Mouse (Mus musculus) cerebellum, postnatal 36 days (tissue): ENCODE results near the gene Gabrb2.

Experiments used
- DNase-seq, 2 experiments: peaks; one replicate each; pipeline ENCODE4 v3.0.0; 2021 to 2022; ENCODE audit warnings: mixed read lengths in 2 of 2

The Gabrb2 gene

DNA sequence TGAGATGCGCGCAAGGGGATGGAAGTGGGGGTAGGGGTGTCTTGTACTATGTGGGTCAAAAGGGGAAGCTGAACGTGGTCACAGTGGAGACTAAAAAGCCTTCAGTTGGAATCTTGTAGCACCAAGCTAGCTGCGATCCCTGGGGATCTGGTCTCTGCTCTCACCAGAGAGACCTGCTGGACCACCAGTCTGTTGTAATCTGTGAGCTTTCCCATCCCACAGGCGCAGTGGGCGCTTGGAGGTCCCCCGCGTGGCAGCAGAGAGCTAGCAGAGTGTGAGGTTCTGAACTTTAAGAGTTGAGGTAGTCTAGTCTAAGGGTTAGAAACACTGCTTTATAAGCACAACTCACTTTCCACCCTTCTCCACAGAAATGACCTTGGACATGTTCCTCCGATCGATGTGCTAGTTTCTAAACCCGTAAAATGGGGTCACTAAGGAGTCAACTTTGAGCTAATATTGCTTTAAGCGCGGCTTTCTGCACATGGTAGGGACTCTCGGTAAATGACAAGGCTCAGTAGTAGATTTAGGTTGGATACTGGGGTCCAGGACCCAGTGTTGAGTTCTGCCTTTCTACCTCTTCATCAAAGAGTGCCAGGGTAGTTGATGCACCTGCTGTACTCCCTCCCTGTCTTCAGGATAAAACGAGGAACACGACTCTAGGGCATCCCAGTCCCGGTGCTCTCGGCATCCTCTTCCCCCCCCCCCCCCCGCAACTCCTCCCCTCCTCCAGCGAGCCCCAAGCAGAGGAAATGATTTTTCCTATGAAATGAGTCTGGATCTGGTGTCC lies at the start of gene Gabrb2:
TSS of gene Gabrb2 (plus strand) at position 762 of the 787 bp plus-strand sequence.
- peak; percentile 42 to 54 for DNase-seq

DNA sequence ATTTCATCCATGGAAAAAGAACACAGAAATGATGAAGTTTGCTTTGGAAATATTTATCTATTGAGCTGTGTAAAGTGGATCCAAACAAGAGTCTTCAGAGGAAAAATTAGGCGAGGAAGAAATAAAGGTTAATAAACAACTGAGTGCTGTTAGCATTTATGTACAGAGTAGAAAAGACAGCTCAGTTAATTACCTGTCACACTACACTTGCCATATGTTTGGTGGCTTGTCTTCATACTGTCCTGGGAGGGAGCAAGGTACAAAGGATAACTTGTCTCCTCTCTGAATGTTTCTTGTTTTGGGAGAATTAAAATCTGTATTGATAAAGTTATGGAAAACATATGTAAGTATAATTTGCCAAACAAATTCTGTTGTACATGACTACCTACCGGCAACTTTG lies 40.6 kb upstream of the Gabrb2 start:
- DNase-seq, result no peak

DNA sequence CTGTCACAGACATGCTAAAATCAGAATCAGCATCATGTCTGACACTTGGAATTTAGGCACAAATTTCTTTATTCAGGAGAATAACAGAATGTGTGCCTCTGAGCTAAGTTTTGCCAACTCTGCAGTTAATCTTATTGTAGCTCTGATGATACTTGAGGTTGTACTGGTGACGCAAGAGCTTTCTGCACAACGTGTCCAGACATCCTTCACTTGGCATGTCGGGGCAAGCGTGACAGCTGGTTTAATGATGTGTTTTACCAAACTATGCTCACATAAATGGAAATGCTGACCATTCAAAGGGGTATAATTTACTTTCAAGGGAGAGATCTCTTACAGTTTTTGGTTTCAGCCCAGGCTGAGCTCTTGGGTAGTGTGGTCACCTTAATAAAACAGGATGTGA lies 33.1 kb upstream of the Gabrb2 start:
- no peak for DNase-seq

DNA sequence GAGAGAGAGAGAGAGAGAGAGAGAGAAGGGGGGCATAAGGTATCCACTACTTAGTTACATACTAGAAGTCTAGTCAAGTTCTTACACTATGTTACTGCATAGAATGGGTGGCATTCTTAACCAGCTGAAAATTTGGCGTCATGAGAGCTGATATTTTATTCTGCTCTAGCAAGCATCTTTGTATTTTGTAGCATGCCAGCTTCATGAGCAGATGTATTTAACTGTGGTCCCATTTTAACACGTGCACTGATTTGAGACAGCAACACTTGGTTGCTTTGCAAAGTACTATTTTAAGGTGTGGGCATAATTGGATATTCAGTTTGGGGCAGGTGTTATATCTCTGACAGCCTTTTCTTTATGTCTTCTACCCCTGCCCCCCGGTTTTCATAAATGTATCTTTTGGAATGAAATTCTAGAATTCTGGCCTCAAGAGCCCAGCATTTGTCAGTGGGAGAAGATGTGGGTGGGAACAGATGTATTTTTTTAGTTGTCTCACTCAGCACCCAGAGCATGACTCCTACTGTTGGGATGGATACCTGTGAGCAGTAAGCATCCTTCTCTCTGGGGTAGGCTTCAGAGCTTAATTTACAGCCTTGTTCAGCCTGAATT lies 28.8 kb upstream of the Gabrb2 start:
- no peak for DNase-seq

DNA sequence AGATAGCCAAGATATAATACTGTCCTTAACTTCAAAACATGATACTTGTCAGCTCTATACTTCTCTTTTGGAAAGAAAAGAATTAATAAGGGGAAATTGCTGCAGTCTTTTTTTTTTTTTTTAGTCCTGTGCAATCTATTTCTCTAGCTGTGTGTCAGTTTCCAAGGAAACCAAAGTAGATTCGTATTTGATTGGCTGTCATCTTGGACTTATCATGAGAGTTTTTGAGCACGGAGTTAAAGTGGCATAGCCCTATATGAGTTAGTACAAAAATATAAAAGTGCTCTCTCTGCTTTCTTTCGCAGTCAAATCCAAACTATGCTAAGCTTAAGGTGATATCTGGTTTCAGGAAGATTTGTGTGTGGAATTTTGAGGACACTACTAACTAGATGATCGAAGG lies 26.1 kb upstream of the Gabrb2 start:
- no peak for DNase-seq

DNA sequence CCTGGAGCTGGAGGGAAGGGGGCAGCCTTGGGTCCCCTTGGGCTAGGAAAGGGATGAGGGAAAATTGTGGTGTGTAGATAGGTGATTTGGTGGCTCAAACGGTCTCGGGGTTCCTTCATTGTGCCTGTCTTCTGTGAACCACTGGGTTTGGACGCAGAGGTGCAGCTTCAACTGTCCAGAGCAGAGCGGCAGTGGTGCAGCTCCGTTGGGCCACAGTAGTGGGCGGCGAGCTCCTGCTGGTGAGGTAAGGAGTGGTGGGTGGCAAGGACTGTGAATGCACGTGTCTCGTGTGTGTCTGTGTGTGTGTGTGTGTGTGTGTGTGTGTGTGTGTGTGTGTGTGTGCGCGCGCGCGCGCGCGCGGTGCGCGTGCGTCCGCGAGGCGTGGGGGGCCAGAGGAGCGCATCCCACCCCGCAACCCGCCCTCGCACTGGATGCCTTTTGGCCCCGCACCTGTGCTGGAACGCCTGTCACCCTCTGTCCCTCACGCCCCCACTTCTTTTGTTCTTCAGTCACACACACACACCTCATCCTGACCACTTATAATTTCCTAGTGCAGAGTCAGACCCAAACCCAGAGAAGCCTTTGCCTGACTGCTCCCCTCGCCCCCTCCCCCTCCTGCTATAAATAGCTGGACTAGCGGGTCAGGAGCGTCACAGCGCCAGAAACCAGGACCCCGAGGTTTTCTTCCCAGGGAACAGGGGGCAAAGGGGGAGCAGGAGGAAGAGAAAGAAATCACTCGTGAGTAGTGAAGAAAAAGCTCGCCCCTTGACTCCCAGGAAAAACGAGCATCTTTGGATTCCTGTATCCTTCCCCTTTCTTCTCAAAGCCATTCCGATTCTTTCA lies 455 bp downstream of the Gabrb2 start:
- DNase-seq, result peak; percentile 65 to 77

DNA sequence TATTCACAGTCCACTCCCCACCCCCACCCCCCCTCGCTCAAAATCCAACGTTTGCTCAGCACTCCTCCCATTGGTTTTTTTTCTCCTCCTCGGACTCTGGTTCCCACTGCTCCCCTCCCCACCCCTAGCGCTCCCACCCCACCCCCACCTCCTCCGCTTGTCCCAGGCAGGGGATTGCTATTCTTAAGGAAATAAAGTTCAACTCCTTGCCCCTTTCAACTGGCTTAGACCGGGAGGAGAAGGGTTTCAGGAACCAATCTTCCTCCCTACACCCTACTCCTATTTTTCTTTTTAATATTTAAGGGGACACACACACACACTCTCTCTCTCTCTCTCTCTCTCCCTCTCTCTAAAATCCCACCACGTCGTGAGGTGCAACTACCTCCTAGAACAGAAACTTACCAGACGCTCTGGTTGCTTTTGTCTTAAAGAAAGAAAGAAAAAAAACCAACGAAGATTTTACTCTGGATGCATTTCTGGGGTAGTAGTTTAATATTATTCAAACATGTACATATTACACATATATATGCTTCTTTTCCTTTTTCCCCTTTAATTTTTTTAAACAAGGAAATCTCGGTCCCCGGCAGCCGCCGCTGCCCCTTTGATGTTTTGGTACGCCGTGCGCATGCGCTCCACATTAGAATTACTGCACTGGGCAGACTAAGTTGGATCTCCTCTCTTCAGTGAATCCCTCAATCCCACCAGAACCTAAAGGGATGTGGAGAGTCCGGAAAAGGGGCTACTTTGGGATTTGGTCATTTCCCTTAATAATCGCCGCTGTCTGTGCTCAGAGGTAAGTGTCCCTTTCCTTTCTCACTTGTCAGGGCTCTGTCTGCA lies 1.3 kb downstream of the Gabrb2 start:
- peak; percentile 76 to 80 for DNase-seq

DNA sequence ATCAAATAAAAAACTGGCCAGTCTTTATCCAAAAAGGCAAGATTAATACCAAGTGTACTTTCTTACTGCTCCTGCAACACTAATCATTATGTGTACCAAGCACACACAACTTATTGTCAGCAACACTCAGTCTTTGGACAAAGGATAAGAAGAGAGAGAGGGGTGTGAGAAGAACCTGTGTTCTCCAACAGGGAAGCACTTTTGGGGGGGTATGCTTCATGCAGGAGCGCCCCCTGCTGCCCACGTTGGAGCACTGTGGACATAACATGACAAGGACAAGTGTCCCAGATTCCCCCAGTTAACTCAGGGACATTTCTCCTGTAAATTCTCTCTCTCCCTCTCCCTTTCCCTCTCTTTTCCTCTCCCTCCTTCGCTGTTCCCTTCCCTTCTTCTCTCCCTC lies 3.7 kb downstream of the Gabrb2 start:
- DNase-seq, result peak; percentile 73 to 78

DNA sequence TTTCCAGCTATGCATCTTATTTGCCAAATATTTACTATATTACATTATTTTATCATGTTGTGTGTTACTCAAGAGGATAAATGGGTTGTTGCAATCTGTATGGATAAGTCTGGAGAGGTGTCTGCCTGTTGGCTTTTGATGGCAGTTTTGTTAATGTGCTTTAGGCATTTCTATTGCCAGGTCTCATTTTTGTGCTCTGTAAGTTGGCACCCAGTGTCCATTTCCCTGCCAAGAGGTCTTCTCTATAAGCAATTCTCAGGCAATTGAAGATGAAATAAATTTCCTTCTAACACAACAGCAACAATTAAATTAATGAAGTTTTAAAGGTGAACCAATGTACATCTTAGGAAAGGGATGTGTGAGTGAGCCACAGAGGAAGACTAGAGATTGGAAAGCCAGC lies 11.9 kb downstream of the Gabrb2 start:
- DNase-seq, result peak; percentile 68 to 74

DNA sequence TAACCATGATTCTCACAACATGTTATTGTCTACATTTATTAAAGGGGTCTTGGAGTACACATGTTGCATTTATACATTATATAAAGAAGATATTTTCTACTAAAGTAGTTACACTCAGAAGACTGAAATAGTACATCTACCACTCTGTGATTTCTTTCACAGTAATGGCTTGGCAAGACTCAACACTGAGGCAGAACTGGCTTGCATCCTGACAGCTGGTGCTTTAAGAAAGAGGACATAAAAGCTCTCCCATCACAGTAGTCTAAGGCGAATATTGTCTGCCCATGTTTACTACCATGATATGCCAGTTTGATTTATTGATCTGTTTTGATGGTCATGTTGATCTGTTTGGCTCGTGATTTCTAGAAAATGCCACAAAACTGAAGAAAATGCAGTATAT lies 19.4 kb downstream of the Gabrb2 start:
- DNase-seq, result no peak

DNA sequence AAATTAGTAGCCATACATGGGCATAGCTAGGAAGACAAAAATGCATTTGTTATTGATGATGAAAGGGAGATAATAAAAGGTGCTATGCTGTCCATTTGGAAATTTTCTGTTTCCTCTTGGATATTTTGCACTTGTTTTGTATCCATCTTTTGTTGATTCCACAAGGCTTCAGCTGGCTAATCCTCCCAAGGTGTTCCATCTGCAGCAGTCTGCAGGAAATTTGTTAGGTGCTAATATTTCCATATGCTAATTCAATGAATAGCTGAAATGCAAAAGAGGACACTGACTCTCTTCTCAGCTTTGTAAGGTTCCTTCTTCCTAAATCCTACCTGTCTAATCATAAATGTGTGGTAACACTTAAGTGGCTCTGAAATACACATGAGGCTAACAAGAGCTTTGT lies 24.1 kb downstream of the Gabrb2 start:
- no peak for DNase-seq

DNA sequence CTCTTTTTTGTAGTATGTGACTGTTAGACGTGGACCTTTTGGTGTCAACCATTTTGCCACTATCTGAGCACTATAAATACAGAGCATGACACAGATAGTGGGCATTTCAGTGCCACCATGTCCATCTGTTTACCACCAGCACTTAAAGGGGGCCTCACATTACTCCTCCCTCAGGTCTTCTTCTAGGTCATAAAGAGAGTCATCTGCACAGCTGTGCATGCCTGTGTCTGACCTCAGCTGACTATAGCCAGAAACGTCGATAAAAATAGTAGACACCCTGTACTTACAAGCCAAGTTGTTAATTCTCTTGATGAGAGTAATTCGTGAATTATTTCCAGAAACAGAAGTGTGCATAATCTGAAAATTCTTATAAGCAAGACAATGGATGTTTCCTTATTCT lies 29.4 kb downstream of the Gabrb2 start:
- DNase-seq, result no peak

DNA sequence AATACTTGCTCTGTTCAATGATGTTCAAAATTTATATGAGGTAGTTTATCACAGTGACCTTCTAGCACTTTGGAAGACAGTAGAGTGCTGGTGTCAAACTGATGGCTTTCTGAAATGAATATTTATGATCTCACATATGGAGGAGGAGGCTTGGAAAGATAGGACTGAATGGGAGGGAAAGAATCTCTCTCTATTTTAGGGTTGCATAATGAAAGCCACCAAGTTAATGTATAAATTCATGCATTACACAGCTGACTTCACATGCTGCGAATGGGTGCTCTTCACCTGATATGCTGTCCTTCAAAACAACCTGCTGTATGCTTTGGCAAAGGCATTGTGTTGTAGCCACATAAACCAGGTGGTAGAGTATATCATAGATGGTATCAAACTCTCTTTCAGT lies 44.6 kb downstream of the Gabrb2 start:
- DNase-seq, result no peak

DNA sequence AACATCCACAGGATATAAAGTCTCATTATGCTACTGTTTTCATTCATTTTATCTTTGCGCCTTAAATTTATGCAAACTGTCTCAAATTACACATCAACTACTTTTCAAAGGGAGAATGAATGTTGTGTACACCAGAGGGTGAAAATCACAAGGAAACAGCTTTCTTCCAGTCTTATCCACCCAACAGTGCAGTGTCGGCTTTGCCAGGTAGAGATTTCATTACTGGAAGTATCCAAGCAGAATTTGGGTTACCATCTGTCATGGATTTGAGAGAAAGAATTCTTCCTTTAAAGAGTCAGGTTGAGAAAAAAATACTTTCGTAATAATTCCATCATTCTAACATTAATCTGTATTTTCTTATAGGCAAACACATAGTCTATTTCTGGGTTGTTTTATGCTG lies 48.8 kb downstream of the Gabrb2 start:
- DNase-seq, result peak; percentile 51 to 62

DNA sequence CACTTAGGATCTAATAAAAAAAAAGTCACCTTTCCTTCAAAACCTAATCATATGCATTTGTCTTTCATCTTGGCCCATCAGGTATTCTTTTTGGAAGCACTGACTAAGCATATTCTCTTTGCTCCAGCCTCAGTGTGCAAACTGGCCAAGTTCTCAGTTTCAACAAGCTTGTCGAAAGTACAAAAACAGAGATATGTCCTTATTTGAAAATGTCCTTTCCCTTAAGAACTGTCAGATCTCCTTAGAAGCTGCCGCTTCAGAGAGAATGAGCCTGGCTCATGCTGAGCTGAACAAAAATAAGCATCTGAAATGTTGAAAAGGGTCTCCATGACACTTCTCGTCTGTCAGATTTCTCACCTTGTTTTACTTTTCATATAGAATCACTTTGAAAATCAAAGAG lies 55.0 kb downstream of the Gabrb2 start:
- DNase-seq, result no peak

DNA sequence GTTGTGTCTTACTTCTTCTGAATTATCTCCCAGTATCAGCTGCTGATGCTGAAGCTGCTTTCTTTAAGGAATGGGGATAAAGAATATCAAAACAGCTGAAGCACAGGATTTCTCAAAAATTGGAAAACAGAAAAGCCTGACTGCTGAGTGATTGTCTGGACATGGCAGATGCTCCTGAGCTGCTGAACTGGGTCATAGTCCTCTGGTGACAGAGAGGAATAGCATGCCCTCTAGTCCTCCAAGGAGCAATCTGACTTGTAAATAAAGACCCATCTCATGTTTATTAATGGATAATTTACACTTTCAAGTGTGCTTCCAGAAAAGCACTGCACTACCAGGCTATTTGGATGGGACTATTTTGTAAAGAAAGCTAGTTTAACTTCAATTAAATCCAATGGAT lies 68.1 kb downstream of the Gabrb2 start:
- DNase-seq, result peak in 1 of 2 experiments; percentile 19

DNA sequence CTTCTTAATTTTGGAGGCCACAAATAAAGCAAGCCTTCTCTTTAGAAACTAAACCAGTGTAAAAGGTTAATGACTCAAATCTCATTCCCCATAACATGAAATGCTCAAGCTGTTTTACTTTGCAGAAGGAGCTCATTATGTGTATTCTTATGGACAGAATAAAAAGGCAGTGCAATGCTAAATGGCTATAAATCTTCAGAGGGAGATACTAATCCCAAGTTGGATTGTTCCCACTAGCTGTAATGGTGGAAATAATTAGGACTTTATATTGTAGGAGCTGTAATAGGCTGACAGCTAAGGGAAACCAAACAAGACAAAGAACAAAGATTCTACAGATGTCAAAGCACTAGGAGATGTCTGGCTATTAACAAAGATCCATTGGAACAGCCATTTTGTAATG lies 81.6 kb downstream of the Gabrb2 start:
- no peak for DNase-seq

DNA sequence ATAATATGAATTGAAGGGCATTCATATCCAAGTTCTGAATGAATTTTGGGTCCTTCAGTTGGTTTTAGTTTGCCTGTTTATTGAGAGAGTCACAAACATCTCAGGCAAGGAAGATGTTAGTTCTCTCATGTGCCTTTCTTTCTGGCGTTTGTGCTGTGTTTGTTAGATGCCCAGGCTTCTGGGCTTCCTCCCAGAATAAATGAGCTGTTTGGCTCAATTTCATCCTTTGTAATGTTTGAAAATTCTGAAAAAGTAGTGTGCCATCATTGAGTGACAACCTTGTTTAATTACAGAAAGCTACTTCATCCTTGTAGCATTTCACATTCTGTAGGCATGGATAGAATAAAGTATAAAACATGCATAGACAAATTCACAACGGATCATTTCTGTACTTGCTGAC lies 85.9 kb downstream of the Gabrb2 start:
- DNase-seq, result no peak

DNA sequence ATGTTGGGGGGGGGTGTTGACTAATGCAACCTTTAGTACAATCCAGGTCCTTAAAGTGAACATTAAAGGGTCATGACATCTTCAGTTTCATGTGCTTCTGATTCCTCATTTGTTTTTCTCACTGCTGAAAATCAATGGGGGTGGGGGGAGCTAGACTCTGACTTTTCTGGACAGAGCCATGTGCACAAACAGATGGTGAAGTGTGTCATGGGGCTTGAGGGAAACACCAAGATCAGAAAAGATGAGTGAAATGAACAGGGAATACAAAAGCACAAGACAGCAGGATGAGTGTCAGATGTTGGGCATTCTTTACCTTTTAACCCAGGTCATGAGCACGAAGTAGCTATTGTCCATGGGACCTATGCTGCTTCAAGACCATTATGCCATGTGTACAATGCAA lies 86.4 kb downstream of the Gabrb2 start:
- DNase-seq, result peak; percentile 63 to 71

DNA sequence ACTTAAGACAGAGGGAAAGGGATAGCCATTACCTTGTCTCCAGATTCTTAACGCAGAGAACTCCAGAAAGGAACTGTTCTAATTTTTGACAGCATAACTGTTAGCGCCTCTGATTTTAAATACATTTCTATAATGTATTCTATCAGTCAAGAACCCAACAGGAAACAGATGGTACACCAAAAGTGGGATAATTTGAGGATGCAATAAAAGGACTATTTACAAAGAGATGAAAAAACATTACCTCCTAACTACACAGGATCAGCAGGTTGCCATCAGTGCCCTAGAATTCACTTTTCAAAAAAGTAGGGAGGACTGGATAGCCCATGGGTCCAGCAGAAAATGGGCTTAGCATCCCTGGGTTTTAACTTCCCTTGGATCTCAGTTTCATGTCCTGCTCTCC lies 102.4 kb downstream of the Gabrb2 start:
- DNase-seq, result no peak

DNA sequence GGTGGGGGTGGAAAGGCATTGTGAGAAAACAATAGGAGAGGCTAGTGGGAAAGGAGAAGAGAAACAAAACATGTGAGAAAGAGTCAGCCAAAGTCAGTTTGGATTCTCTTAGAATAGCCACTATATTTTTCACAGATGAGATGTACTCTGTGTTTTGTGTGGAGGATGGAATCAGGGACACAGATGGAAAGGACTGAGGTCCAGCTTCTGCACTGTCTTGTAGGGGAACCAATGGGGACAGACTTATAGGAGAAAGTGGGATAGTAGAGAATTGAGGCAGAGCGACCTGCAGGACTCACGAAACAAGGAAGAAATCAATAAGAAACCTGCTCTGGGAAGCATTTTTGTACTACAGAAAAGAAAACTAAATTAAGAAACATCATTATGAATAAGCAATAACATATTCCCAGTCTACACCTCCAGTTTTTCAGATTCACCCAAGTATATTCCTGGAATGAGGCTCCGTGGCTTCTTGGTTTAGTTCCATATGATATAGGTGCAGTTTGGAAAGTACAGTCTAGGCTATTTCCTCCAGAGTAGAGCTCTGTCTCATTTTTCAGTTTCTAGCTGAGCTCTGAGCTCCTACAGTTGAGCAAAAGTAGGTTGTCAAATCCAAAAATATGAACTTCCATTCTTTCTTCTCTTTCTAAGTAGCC lies 108.8 kb downstream of the Gabrb2 start:
- DNase-seq, result no peak

DNA sequence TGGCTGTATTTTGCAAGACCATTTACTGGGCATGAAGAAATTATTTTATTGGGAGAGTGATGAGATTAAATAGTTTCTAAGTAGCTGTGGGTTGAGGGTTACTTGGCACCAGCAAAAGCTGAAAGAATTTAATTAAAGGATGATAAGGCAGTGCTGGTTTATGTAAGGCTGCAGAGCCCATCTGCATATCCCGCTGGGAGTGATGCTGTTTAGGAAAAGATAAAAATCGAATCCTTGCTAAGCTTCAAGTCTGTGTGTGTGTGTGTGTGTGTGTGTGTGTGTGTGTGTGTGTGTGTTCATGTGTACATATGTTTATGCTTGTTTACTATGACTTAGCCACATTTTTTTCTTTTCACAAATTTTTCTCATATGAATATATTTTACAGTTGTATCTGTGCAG lies 113.0 kb downstream of the Gabrb2 start:
- peak in 1 of 2 experiments; percentile 25 for DNase-seq
